In the genomic region with DNA sequence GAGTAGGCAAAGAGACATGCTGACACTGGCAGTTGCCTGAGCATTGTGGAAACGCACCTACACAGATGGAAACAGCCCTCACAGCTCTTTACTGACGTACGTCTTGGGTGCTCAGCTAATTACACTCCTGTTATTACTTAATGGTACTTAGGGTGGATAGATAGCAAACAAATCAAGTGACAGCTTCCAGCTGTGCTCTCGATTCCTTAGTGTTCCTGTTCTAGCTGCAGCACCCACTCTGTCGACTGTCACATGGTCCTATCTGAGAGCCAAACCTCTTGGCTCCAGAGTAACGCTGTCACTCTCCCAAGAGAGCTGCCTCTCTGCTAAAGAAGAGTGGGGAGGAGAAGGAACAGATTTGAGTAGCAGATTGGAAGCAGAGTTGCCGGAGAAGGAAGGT, we compare ENCODE assay signal across 10 mouse cellular contexts.
DNase-seq lines count a peak whose midpoint lies in the region; ATAC-seq and TF ChIP-seq lines count a peak whose summit lies in the region.
"Had no signal": no experiment of that assay in that cellular context is flagged by ENCODE, and none has a peak within 500 bp of the region (broad histone marks: within the 10 kb centered on the region; RNA-seq: fewer than 3 reads in every experiment).

No protein-coding gene starts in this region.

- H3K27ac ChIP-seq in stomach, embryonic 15.5 days, result peak overlapping the region; percentile 48; the same call in 1 of the 2 replicates
- no peak overlapping the region for H3K27ac ChIP-seq in hindbrain, postnatal 0 days
- H3K27ac ChIP-seq: hindbrain, embryonic 10.5 days; liver, embryonic 14.5 days had no signal

- no peak for ATAC-seq in stomach, embryonic 15.5 days (ENCODE audit: insufficient read depth, low FRiP score, low read depth)
- no peak for ATAC-seq in hindbrain, postnatal 0 days

- no peaks in the 10 kb centered on the region for H3K27me3 ChIP-seq in stomach, embryonic 15.5 days (replicated peaks)
- no peaks in the 10 kb centered on the region for H3K27me3 ChIP-seq in hindbrain, postnatal 0 days (ENCODE audit: insufficient read depth, low read length)

- no peaks in the 10 kb centered on the region for H3K36me3 ChIP-seq in stomach, embryonic 15.5 days
- no peaks in the 10 kb centered on the region for H3K36me3 ChIP-seq in hindbrain, postnatal 0 days (ENCODE audit: insufficient read depth, low read length)
- H3K36me3 ChIP-seq: hindbrain, embryonic 10.5 days had no signal

- H3K4me3 ChIP-seq in stomach, embryonic 15.5 days (replicated peaks), result no peak overlapping the region
- no peak overlapping the region for H3K4me3 ChIP-seq in hindbrain, postnatal 0 days (ENCODE audit: low read length)
- H3K4me3 ChIP-seq: hindbrain, embryonic 10.5 days had no signal

- WGBS in stomach, embryonic 15.5 days, result 38% methylated on average over 7 of the region's 7 CpGs
- 68% methylated on average over 7 of the region's 7 CpGs for WGBS in hindbrain, postnatal 0 days

- H3K4me2 ChIP-seq in stomach, embryonic 15.5 days, result no peak overlapping the region
- H3K4me2 ChIP-seq in hindbrain, postnatal 0 days (ENCODE audit: low read depth, low read length), result no peak overlapping the region

- DNase-seq in layer of hippocampus, adult 18-20 months (ENCODE audit: low spot score in 2 of 2), result peak; percentile 18 to 58
- DNase-seq in layer of hippocampus, postnatal 25 days (ENCODE audit: extremely low spot score in 1 of 2, low spot score in 1 of 2), result no peak
- peak; percentile 67 for DNase-seq in gastrocnemius, postnatal 25 days
- DNase-seq in kidney, postnatal 14 days, result peak; percentile 48
- DNase-seq in urinary bladder, postnatal 25 days (ENCODE audit: low spot score), result no peak
- DNase-seq in retina, postnatal 1 day, result no peak
- DNase-seq in hindbrain, postnatal 0 days (ENCODE audit: low spot score), result no peak

- H3K4me1 ChIP-seq in stomach, embryonic 15.5 days, result peaks cover 7% of the 10 kb centered on the region; the same call in 1 of the 2 replicates
- H3K4me1 ChIP-seq in hindbrain, postnatal 0 days (ENCODE audit: insufficient read depth, low read length), result no peaks in the 10 kb centered on the region
- H3K4me1 ChIP-seq: hindbrain, embryonic 10.5 days had no signal

- no peak for TF ChIP-seq CTCF in hindbrain, postnatal 0 days (IDR thresholded peaks at IDR 0.05; ENCODE audit: low read depth)

- H3K9ac ChIP-seq in stomach, embryonic 15.5 days, result no peak overlapping the region
- no peak overlapping the region for H3K9ac ChIP-seq in hindbrain, postnatal 0 days (replicated peaks; ENCODE audit: low read length)
- H3K9ac ChIP-seq: liver, embryonic 14.5 days had no signal

- H3K9me3 ChIP-seq in stomach, embryonic 15.5 days, result no peaks in the 10 kb centered on the region
- H3K9me3 ChIP-seq in hindbrain, postnatal 0 days (ENCODE audit: low read length), result no peaks in the 10 kb centered on the region
- H3K9me3 ChIP-seq: hindbrain, embryonic 10.5 days had no signal

Comparison
In these comparisons a context has a peak if more than half of its experiments do, and no peak if none do; other contexts are left out.
1. DNase-seq: peak in layer of hippocampus, adult 18-20 months (2 of 2), gastrocnemius, postnatal 25 days (single experiment) and kidney, postnatal 14 days (single experiment); none in layer of hippocampus, postnatal 25 days (0 of 2), urinary bladder, postnatal 25 days (single experiment), retina, postnatal 1 day (single experiment) and hindbrain, postnatal 0 days (single experiment).